Mouse (Mus musculus): ENCODE results near the gene Nodal.
A peak's percentile ranks its signal among the peaks of the same experiment; 100 is the strongest.

Nodal gene

DNA sequence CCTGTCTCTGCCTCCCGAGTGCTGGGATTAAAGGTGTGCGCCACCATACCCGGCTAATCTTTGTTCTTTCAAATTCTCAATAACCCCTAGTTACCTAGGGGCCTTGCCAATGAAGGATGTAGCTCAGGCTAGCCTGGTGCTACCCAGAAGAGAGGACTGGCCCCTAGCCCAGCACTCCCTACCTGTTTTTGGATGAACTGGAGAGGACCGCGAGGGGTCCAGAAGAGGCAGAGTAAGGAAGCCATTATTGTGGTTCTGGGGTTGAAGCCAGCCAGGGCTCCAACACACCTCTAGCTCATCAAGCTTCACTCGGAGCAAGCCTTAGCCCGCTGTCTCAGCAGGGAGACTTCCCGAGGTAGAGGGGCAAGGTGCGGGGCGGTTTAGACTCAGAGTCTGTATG, at the start of gene Nodal:
Nodal (plus strand) TSS at position 301 of the 400 bp plus-strand sequence.
- DNase-seq: no peak

GRCm38 (mm10) chr10:61369755-61370154, 48.0 kb upstream of the Nodal start:
- no peak for DNase-seq

- DNase-seq: peak; percentile 64 to 81
These were observed 47.3 kb upstream of the Nodal start for GRCm38 (mm10) chr10:61370273-61370979.

- no peak for DNase-seq
These were observed 45.7 kb upstream of the Nodal start for GRCm38 (mm10) chr10:61371884-61372584.

- DNase-seq: no peak
These were observed 45.2 kb upstream of the Nodal start for GRCm38 (mm10) chr10:61372585-61372923.

DNA sequence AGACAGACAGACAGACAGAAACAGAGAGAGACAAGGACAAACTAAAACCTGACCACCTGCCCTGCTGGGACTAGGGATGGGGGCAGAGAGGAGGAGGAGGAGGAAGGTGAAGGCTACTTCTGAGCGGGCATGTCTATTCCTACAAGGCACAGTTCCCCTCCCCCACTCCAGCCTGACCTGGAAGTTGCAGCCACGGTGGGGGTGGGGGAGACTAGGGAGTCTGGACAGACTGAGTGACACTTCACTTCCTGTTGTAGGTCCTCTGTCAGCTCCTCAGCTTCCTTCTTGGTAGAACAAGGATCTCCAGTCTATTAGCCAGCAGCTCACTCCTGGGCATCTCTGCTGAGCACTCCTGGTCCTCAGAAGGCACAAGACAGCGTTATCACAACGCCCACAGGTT, 43.7 kb upstream of the Nodal start:
- DNase-seq: peak; percentile 76 to 82

- no peak for DNase-seq
These were observed 42.8 kb upstream of the Nodal start for GRCm38 (mm10) chr10:61374771-61375481.

- no peak for DNase-seq
These were observed 39.7 kb upstream of the Nodal start for GRCm38 (mm10) chr10:61378050-61378449.

GRCm38 (mm10) chr10:61378698-61379097, 39.1 kb upstream of the Nodal start:
- DNase-seq: no peak

DNA sequence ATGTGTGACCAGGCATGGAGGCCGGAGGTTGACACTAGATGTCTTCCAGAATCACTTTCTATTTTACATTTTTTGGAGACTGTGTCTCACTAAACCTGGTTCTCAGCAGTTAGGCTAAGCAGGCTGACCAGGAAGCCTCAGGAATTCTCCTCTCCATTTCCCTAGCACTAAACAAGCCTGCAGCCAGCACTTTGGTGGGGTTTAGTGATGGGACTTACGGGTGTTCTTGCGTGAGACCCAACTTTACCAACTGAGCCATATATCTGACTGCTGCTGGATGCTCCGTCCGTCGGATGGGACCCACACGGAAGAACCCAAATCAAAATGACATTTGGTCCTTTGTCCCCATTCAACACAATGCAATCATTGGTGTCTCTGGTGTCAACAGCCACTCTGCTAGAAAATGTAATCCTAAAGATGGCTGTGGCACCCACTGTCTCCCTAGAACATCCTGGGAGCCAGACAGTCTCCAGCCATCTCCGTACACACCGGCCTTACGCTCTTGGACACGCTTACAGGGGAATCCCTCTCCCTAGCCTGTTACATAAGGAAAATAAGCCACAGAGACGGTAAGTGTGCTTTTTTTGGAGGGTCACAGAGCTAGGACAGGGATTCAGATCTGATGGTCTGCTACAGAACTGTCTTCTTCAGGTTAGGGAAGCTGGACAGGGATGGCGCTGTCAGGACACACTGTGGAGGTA, 38.3 kb upstream of the Nodal start:
- DNase-seq: no peak

DNA sequence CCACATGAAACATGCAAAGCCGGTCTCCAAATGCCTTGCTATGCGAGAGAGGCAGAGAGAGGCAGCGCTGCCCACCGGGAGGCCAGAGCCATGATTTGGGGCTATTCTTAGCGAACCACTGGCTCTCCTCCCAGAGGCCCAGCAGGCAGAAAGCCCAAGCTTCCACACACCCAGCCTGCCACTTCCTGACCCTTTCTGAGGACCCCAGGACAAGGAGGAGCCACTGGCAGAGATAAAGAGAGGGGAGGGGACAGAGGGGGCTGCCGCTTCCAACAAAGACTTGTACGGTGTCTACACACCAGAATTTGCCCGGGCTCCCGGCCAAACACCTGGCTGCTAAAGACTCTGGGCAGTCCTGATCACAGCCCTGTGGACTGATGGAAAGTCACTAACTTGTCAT, 37.6 kb upstream of the Nodal start:
- DNase-seq: peak; percentile 65 to 67

DNA sequence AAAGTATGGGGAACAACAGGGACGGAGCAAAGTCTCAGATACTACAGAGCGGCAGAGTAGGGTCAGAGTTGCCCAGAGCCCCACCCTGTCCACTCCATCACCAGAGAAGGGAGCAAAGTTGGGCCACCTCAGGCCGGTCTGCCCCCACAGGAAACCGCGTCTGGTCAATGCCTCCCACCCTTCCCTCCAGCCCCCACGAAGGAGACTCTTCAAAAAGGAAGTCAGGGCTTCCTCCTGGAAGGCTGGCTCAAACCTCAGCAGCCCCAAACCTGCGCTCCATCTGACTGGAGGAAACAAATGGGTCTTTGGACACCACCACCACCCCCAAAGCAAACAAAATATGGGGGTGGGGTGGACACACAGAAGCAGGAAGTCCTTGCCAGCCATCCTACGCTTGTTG, 35.9 kb upstream of the Nodal start:
- peak; percentile 42 to 47 for DNase-seq

DNA sequence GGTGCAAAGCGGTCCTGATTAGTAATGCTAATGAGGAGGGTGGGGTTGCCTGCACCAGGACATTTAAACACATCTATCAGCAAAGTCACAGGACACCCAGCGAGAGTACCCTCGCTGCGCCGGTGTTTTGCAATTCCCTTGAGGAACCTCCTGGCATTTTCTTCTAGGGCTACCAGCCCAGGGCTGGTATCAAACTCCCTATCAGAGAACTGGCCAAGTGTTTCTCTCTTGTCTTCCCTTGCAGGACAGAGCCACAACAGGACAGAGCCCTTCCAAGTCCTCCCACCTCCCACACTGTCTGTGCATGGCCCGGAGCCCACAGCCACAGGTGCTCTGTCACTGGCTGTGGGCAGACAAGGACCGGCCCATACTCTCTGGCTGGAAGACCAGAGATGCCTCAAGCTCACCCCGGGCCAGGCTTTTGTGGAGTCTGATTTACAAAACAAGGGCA, 35.5 kb upstream of the Nodal start:
- peak in 1 of 2 experiments; percentile 25 for DNase-seq

DNA sequence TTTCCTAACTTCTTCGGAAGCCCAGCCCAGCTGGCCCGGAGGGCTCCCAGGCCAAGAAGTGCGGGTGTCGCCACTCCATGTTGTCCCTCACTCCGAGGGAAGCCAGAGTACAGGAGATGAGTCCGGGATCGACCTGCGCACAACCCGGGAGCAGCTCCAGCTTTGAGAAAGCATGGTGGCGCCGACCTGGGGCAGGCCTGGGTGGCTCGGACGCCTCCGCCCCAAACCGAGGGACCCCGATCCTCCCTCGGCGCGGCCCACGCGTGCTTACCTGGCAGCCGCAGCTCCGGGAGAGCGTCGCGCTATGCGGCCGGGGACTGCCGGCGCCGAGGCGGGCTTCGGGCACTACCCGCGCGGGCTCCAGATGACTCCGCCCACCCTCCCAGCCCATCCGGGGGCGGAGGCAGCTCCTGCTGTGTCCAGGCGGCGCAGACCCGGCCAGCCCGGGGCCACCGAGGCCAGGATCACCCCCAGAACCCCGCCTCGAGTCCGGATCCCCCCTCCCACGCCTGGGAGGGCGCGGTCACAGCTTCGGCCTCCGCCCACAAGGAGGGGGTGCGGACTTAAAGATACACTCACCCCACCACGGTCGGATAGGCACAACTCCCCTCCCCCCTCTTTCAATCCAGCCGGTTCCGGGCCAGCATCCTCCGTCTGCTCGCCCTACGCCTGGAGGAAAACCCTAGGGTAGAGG, 34.6 kb upstream of the Nodal start, which contains the start of gene Pald1:
Pald1 (minus strand) TSS at position 510 of the 694 bp plus-strand sequence.
- DNase-seq: peak; percentile 85 to 86

DNA sequence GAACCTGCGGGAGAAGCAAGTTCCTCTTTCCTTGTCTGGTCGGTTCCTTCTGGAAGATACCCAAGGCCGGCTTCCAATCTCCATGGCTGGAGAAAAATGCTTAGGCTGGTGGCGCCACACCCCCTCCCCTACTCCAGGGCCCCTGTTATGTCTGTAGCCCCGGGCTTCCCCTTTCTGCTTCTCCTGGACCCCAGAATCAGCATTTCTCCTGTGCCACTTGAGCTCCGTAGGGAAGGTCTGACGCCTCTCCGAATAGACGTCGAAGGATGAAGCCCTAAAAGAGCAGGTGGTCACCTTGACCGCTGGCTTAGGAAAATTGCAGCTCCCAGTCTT, 34.1 kb upstream of the Nodal start:
- no peak for DNase-seq

- DNase-seq: no peak
These were observed 32.6 kb upstream of the Nodal start for GRCm38 (mm10) chr10:61385174-61385573.

- no peak for DNase-seq
These were observed 31.5 kb upstream of the Nodal start for GRCm38 (mm10) chr10:61386284-61386683.

DNA sequence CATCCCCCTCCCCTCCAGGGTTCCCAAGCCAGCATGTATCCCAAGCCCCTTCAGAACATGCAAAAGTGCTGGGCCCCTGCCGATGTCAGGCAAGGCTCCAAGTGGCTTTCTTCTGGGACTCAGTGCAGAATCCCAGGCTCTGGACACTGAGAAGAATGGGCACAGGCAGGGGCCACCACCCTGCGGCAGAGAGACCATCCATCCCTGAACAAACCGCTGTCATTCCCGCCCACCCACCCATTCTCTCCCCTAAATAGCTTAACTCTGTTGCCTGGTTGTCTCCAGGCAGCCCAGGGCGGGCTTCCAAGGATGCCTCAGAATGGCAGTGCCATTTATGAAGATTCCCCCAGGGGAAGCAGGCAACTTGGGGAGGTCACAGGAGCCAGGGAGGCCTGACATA, 28.8 kb upstream of the Nodal start:
- DNase-seq: no peak

DNA sequence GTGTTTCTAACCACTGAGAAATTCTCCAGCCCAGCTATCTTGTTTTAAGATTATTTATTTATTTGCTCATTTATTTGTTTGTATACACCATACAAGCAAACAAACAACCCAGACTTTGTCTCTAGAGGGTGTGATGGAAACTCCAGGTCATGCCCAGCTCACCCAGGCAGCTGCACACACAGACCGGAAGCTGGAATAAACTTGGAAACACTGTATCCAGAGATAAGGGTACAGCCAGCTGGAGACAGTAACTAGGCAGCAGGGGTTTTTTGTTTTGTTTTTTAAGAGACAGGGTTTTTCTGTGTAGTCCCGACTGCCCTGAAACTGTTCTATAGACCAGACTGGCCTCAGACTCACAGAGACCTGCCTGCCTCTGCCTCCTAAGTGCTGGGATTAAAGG, 27.6 kb upstream of the Nodal start:
- DNase-seq: no peak

GRCm38 (mm10) chr10:61392584-61392983, 25.2 kb upstream of the Nodal start:
- DNase-seq: no peak

DNA sequence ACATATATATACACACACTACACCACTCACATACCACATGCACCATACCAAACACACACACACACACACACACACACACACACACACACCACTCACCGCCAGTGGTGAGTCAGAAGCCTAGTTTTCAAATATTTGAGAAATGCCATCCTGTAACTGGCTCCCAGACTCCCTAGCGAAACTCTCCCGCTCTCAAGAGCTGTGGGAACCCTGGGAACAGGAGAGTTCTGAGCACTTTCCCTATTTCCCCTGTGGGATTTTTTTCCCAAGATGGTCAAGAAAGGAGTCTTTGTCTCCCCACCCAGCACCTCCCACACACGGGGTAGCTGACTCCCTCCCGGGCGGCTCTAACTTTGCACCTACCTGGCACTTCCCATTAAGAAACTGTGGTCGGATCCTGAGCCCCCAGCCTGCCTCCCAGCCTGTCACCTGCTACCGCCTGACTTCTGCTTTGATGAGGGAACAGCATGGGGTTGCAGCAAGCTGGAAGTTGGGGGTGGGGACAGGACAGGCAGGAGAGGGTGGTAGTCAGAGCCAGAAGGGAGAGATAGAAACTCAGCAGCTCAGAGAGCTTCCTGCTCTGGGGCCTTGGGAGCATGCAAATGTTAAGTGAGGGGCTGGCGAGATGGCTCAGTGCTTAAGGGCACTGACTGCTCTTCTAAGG, 23.2 kb upstream of the Nodal start:
- no peak for DNase-seq

GRCm38 (mm10) chr10:61398125-61398524, 19.6 kb upstream of the Nodal start:
- DNase-seq: no peak

Measured in kidney, postnatal 36 days (tissue).